Mouse (Mus musculus): ENCODE results near the gene L2hgdh.
"Not testable (repeated sequence)": the region's sequence is repeated elsewhere in the genome, so short reads cannot be mapped to it uniquely, and the experiment has no call there.

L2hgdh gene

GRCm38 (mm10) chr12:69666721-69667120 is 58.0 kb downstream of the L2hgdh start:
- DNase-seq (ENCODE audit: low spot score in 2 of 2): no peak

GRCm38 (mm10) chr12:69661658-69662057 is 63.0 kb downstream of the L2hgdh start:
- DNase-seq (ENCODE audit: low spot score in 2 of 2): no peak

GRCm38 (mm10) chr12:69653973-69654372 is 70.7 kb downstream of the L2hgdh start:
- DNase-seq (ENCODE audit: low spot score in 2 of 2): not testable (repeated sequence)

- no peak for DNase-seq (ENCODE audit: low spot score in 2 of 2)
Observed at GRCm38 (mm10) chr12:69649511-69649910, 75.2 kb downstream of the L2hgdh start.

GRCm38 (mm10) chr12:69645821-69646616 is 78.7 kb downstream of the L2hgdh start:
- DNase-seq (ENCODE audit: low spot score in 2 of 2): no peak

GRCm38 (mm10) chr12:69644877-69645276 is 79.8 kb downstream of the L2hgdh start:
- no peak for DNase-seq (ENCODE audit: low spot score in 2 of 2)

- no peak for DNase-seq (ENCODE audit: low spot score in 2 of 2)
Observed at GRCm38 (mm10) chr12:69642877-69643276, 81.8 kb downstream of the L2hgdh start.
